Mouse (Mus musculus): ENCODE measurements around the gene Ppp1r9a. TPM values are rescaled to one million over a fixed set of nuclear protein-coding genes. Genes with fewer than 3 reads are reported as not detected.
A peak's percentile ranks its signal among the peaks of the same experiment; 100 is the strongest.

Gene Ppp1r9a
- polyA plus RNA-seq, 2 experiments = 18.9 to 33.8 TPM

DNA sequence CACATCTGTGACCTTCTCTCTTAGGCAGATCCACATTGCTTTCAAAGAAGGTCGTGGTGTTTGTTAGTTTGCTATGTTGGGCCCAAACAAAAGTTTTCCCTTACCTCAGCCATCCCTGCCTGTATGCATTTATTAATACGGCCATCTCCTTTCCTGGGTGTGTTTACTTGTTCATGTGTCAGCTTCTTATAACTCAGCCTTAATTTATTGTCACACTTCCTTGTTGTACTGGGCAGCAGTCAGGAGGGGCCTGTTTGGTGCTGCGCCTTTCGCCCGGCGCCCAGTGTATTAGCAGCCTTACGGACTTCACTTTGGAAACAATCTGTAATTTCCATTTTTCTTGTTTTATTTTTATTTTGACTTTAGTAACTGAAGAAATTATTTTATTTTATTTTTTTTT is 201.5 kb downstream of the Ppp1r9a start:
- Histone ChIP-seq H3K4me3 (replicated peaks; ENCODE audit: low read length) (no peak overlapping the region), H3K9me3 (ENCODE audit: control insufficient read depth, low read length) (no peaks in the 10 kb centered on the region), H3K4me1 (ENCODE audit: control insufficient read depth, insufficient read depth, low read length) (peaks cover 22% of the 10 kb centered on the region), H3K27ac (replicated peaks; ENCODE audit: low read depth, low read length) (no peak overlapping the region), H3K36me3 (ENCODE audit: control insufficient read depth, insufficient read depth, low read length) (no peaks in the 10 kb centered on the region), H3K4me2 (replicated peaks; ENCODE audit: low read depth, low read length, severe bottlenecking) (no peak overlapping the region), H3K27me3 (ENCODE audit: control insufficient read depth, insufficient read depth, low read length) (no peaks in the 10 kb centered on the region), H3K9ac (ENCODE audit: low read depth, low read length, severe bottlenecking) (no peak overlapping the region)
- WGBS = 78% methylated on average over 7 of the region's 7 CpGs
- DNase-seq (ENCODE audit: low spot score) (no peak), ATAC-seq (ENCODE audit: low FRiP score, low read depth) (no peak)
- TF ChIP-seq POLR2A (IDR thresholded peaks at IDR 0.05; ENCODE audit: borderline replicate concordance, extremely low read depth, insufficient read depth, insufficient read length) = no peak

- H3K4me3 ChIP-seq (replicated peaks; ENCODE audit: low read length) = no peak overlapping the region
- H3K27me3 ChIP-seq (ENCODE audit: control insufficient read depth, insufficient read depth, low read length) = no peaks in the 10 kb centered on the region
- 46% methylated on average over 3 of the region's 3 CpGs for WGBS
- no peak for ATAC-seq (ENCODE audit: low FRiP score, low read depth)
- H3K4me2 ChIP-seq (replicated peaks; ENCODE audit: low read depth, low read length, severe bottlenecking) = no peak overlapping the region
- no peaks in the 10 kb centered on the region for H3K36me3 ChIP-seq (ENCODE audit: control insufficient read depth, insufficient read depth, low read length)
- no peak overlapping the region for H3K9ac ChIP-seq (ENCODE audit: low read depth, low read length, severe bottlenecking)
- DNase-seq (ENCODE audit: low spot score) = no peak
- no peak overlapping the region for H3K27ac ChIP-seq (replicated peaks; ENCODE audit: low read depth, low read length)
- no peak for TF ChIP-seq POLR2A (IDR thresholded peaks at IDR 0.05; ENCODE audit: borderline replicate concordance, extremely low read depth, insufficient read depth, insufficient read length)
- H3K9me3 ChIP-seq (ENCODE audit: control insufficient read depth, low read length) = no peaks in the 10 kb centered on the region
- 0 out of 2 replicates have a peak, but pooled peaks cover 15% of the 10 kb centered on the region for H3K4me1 ChIP-seq (ENCODE audit: control insufficient read depth, insufficient read depth, low read length)
These were observed 205.8 kb downstream of the Ppp1r9a start for GRCm38 (mm10) chr6:5108494-5108893.

DNA sequence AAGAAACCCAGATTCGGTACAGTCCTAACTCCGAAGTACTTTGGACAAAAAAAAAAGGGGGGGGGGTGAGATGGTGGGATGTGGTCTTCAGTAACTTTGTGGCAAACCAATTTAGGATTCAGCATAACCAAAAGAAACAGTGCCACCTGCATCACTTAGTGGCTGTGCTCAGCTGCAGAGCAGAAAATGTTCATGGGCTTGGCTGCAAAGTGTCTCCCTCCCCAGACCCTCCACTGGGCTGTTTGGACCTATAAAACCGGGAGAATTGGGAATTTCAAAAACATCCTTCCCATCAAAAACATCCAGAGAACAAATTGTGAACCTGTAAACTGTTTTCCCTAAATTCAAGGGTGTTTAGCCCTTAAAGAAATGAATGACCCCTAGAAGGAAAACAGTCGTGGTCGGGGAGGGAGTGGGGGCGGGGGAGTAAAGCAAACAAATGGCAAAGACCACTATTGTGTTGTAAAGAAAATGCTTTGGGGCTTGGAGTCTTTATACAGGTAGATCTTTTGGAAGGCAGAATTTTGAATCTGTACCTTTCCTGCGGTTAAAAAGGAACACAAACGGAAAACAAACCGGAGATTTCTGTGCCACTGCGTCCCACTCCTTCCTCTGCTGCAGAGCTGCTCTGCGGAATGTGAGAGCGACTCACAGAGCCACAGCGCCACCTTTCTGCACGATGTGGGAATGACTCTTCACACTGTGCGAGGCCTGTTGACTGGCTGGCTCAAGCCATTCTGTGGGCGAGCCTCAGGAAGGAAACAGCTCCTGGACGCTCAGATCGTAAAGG is 207.4 kb downstream of the Ppp1r9a start:
- H3K4me3 ChIP-seq (replicated peaks; ENCODE audit: low read length) = peak overlapping the region; percentile 36
- no peaks in the 10 kb centered on the region for H3K9me3 ChIP-seq (ENCODE audit: control insufficient read depth, low read length)
- 0 out of 2 replicates have a peak, but pooled peaks cover 15% of the 10 kb centered on the region for H3K4me1 ChIP-seq (ENCODE audit: control insufficient read depth, insufficient read depth, low read length)
- WGBS = 3% methylated on average over 18 of the region's 18 CpGs
- no peaks in the 10 kb centered on the region for H3K27me3 ChIP-seq (ENCODE audit: control insufficient read depth, insufficient read depth, low read length)
- H3K36me3 ChIP-seq (ENCODE audit: control insufficient read depth, insufficient read depth, low read length) = no peaks in the 10 kb centered on the region; the same call in 1 of the 2 replicates
- no peak for TF ChIP-seq POLR2A (IDR thresholded peaks at IDR 0.05; ENCODE audit: borderline replicate concordance, extremely low read depth, insufficient read depth, insufficient read length)
- ATAC-seq (ENCODE audit: low FRiP score, low read depth) (peak; percentile 94), DNase-seq (ENCODE audit: low spot score) (peak; percentile 90)
- peak overlapping the region; percentile 34; the same call in 1 of the 2 replicates for H3K9ac ChIP-seq (ENCODE audit: low read depth, low read length, severe bottlenecking)
- peak overlapping the region; percentile 33; the same call in 1 of the 2 replicates for H3K27ac ChIP-seq (replicated peaks; ENCODE audit: low read depth, low read length)
- peak overlapping the region; percentile 53 for H3K4me2 ChIP-seq (replicated peaks; ENCODE audit: low read depth, low read length, severe bottlenecking)

GRCm38 (mm10) chr6:5110715-5111048 is 208.0 kb downstream of the Ppp1r9a start:
- ATAC-seq (ENCODE audit: low FRiP score, low read depth) (no peak), DNase-seq (ENCODE audit: low spot score) (no peak)
- Histone ChIP-seq H3K4me2 (replicated peaks; ENCODE audit: low read depth, low read length, severe bottlenecking) (0 out of 2 replicates have a peak overlapping the region, but pooled peaks have one; percentile 53), H3K36me3 (ENCODE audit: control insufficient read depth, insufficient read depth, low read length) (peaks cover 5% of the 10 kb centered on the region), H3K9me3 (ENCODE audit: control insufficient read depth, low read length) (no peaks in the 10 kb centered on the region), H3K4me1 (ENCODE audit: control insufficient read depth, insufficient read depth, low read length) (0 out of 2 replicates have a peak, but pooled peaks cover 15% of the 10 kb centered on the region), H3K27ac (replicated peaks; ENCODE audit: low read depth, low read length) (no peak overlapping the region; the same call in 1 of the 2 replicates), H3K9ac (ENCODE audit: low read depth, low read length, severe bottlenecking) (no peak overlapping the region), H3K27me3 (ENCODE audit: control insufficient read depth, insufficient read depth, low read length) (no peaks in the 10 kb centered on the region), H3K4me3 (replicated peaks; ENCODE audit: low read length) (0 out of 2 replicates have a peak overlapping the region, but pooled peaks have one; percentile 36)
- WGBS = 4% methylated on average over 3 of the region's 3 CpGs
- TF ChIP-seq POLR2A (IDR thresholded peaks at IDR 0.05; ENCODE audit: borderline replicate concordance, extremely low read depth, insufficient read depth, insufficient read length) = no peak

DNA sequence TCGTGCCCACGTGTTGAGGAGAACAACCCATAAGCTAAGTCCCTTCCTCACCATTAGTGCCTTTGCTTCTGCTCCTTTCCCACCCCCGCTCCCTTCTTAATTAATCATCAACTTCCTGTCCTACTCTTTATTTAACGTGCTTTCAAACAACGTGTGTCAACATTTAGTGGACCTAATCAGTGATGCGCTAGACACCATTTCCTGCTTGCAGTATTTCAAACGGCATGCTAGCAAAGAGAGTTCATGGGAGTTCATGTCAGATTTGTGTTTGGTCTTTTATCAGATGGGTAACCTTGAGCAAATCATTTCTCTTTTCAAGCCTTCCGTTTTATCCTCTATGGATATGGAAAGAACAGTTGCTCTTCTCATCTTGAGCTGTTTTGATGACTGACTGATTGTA is 210.4 kb downstream of the Ppp1r9a start:
- H3K4me2 ChIP-seq (replicated peaks; ENCODE audit: low read depth, low read length, severe bottlenecking) = no peak overlapping the region
- no peaks in the 10 kb centered on the region for H3K9me3 ChIP-seq (ENCODE audit: control insufficient read depth, low read length)
- no peak for TF ChIP-seq POLR2A (IDR thresholded peaks at IDR 0.05; ENCODE audit: borderline replicate concordance, extremely low read depth, insufficient read depth, insufficient read length)
- H3K9ac ChIP-seq (ENCODE audit: low read depth, low read length, severe bottlenecking) = no peak overlapping the region
- no peak overlapping the region for H3K4me3 ChIP-seq (replicated peaks; ENCODE audit: low read length)
- H3K36me3 ChIP-seq (ENCODE audit: control insufficient read depth, insufficient read depth, low read length) = peaks cover 9% of the 10 kb centered on the region
- no peak overlapping the region for H3K27ac ChIP-seq (replicated peaks; ENCODE audit: low read depth, low read length)
- H3K4me1 ChIP-seq (ENCODE audit: control insufficient read depth, insufficient read depth, low read length) = 0 out of 2 replicates have a peak, but pooled peaks cover 15% of the 10 kb centered on the region
- ATAC-seq (ENCODE audit: low FRiP score, low read depth) (no peak), DNase-seq (ENCODE audit: low spot score) (no peak)
- WGBS = 35% methylated on average over 8 of the region's 8 CpGs
- H3K27me3 ChIP-seq (ENCODE audit: control insufficient read depth, insufficient read depth, low read length) = no peaks in the 10 kb centered on the region
